In genomic region chr9:62344545-62344944, GRCm38 (mm10) we compare ENCODE assay signal across 8 mouse cellular contexts. TPM values are rescaled to one million over a fixed set of nuclear protein-coding genes. Genes with fewer than 3 reads are reported as not detected.
DNase-seq lines count a peak whose midpoint lies in the region; ATAC-seq and TF ChIP-seq lines count a peak whose summit lies in the region.

No protein-coding gene starts in this region.

- TF ChIP-seq CTCF in stomach, postnatal 0 days (IDR thresholded peaks at IDR 0.05; ENCODE audit: low read depth) = peak; percentile 24; the same call in 1 of the 2 replicates

- peak; percentile 32 for ATAC-seq in liver, embryonic 15.5 days (ENCODE audit: insufficient read depth)
- ATAC-seq in stomach, postnatal 0 days (ENCODE audit: low FRiP score, low TSS enrichment) = peak; percentile 22

- 0 out of 2 replicates have a peak, but pooled peaks cover 6% of the 10 kb centered on the region for H3K36me3 ChIP-seq in liver, embryonic 15.5 days (replicated peaks)
- no peaks in the 10 kb centered on the region for H3K36me3 ChIP-seq in stomach, postnatal 0 days (ENCODE audit: control insufficient read depth, insufficient read depth, low read length)

- no peaks in the 10 kb centered on the region for H3K9me3 ChIP-seq in liver, embryonic 15.5 days (replicated peaks)
- no peaks in the 10 kb centered on the region for H3K9me3 ChIP-seq in stomach, postnatal 0 days (ENCODE audit: control insufficient read depth, low read length)

- peak overlapping the region; percentile 74 for H3K9ac ChIP-seq in liver, embryonic 15.5 days
- H3K9ac ChIP-seq in stomach, postnatal 0 days (ENCODE audit: low read length) = peak overlapping the region; percentile 97

- peak; percentile 69 for DNase-seq in urinary bladder, postnatal 14 days (ENCODE audit: low spot score)
- DNase-seq in urinary bladder, adult 2 months (ENCODE audit: low spot score) = no peak
- peak; percentile 71 for DNase-seq in embryo, embryonic 9.5 days (ENCODE audit: extremely low spot score)
- DNase-seq in heart, adult 8-10 months (ENCODE audit: low spot score) = peak; percentile 76
- peak; percentile 77 for DNase-seq in kidney, adult 18-20 months
- peak; percentile 79 to 84 for DNase-seq in natural killer cell, adult 2 months (ENCODE audit: low spot score in 2 of 2)
- peak; percentile 75 for DNase-seq in stomach, postnatal 0 days (ENCODE audit: low spot score)

- H3K4me1 ChIP-seq in liver, embryonic 15.5 days (replicated peaks) = peaks cover 70% of the 10 kb centered on the region
- H3K4me1 ChIP-seq in stomach, postnatal 0 days (replicated peaks; ENCODE audit: control insufficient read depth, insufficient read depth) = peaks cover 10% of the 10 kb centered on the region; the same call in 1 of the 2 replicates

- WGBS in liver, embryonic 15.5 days (ENCODE audit: insufficient replicate concordance) = under 1% methylated on average over 26 of the region's 26 CpGs
- WGBS in stomach, postnatal 0 days = under 1% methylated on average over 26 of the region's 26 CpGs

- H3K4me2 ChIP-seq in liver, embryonic 15.5 days = peak overlapping the region; percentile 96
- peak overlapping the region; percentile 98 for H3K4me2 ChIP-seq in stomach, postnatal 0 days (replicated peaks; ENCODE audit: low read depth)

- H3K27me3 ChIP-seq in liver, embryonic 15.5 days = peaks cover 10% of the 10 kb centered on the region
- no peaks in the 10 kb centered on the region for H3K27me3 ChIP-seq in stomach, postnatal 0 days (ENCODE audit: control insufficient read depth, insufficient read depth, low read length)

- peak overlapping the region; percentile 92 for H3K27ac ChIP-seq in liver, embryonic 15.5 days (replicated peaks)
- peak overlapping the region; percentile 99 for H3K27ac ChIP-seq in stomach, postnatal 0 days (replicated peaks)

- TF ChIP-seq EP300 in stomach, postnatal 0 days (optimal IDR thresholded peaks at IDR 0.05) = no peak

- H3K4me3 ChIP-seq in liver, embryonic 15.5 days (replicated peaks) = peak overlapping the region; percentile 86
- H3K4me3 ChIP-seq in stomach, postnatal 0 days (ENCODE audit: low read depth, low read length) = peak overlapping the region; percentile 89

RNA-seq across cellular contexts. Expression of gene Anp32a, which starts 3.5 kb away (rescaled TPM):
- 171 and 244 TPM in 2 replicates for polyA plus RNA-seq in urinary bladder, adult 2 months (2012; rRNA removed)
- total RNA-seq in heart, adult 8-10 months (2022) = 100 to 1,000 TPM; 196 to 226 (median 214) TPM
- 48.5 and 63.7 TPM in 2 replicates for polyA plus RNA-seq in liver, embryonic 15.5 days (2015; fragmentation: Nextera tagmentation; extraction: Ambion mirVana)
- polyA plus RNA-seq in stomach, postnatal 0 days (2015; fragmentation: Nextera tagmentation; extraction: Ambion mirVana) = 67.9 and 89.9 TPM in 2 replicates
